Comparison of ENCODE assay signal across 15 mouse cellular contexts in genomic region chr5:9106806-9107205, GRCm38 (mm10). TPM values are rescaled to one million over a fixed set of nuclear protein-coding genes. Genes with fewer than 3 reads are reported as not detected.
DNase-seq lines count a peak whose midpoint lies in the region; ATAC-seq and TF ChIP-seq lines count a peak whose summit lies in the region.
"Had no signal": no experiment of that assay in that cellular context is flagged by ENCODE, and none has a peak within 500 bp of the region (broad histone marks: within the 10 kb centered on the region; RNA-seq: fewer than 3 reads in every experiment).

No protein-coding gene starts in this region.

- H3K9ac ChIP-seq in heart, postnatal 0 days (replicated peaks; ENCODE audit: low read depth, low read length): no peak overlapping the region
- H3K9ac ChIP-seq in lung, embryonic 15.5 days: no peak overlapping the region
- H3K9ac ChIP-seq: forebrain, postnatal 0 days; hindbrain, embryonic 13.5 days; neural tube, embryonic 13.5 days had no signal

- H3K27me3 ChIP-seq in heart, postnatal 0 days (ENCODE audit: control insufficient read depth, insufficient read depth, low read length): peaks cover 9% of the 10 kb centered on the region; the same call in 1 of the 2 replicates
- H3K27me3 ChIP-seq in lung, embryonic 15.5 days: no peaks in the 10 kb centered on the region

- WGBS in heart, postnatal 0 days: 76% methylated on average over 6 of the region's 6 CpGs
- WGBS in lung, embryonic 15.5 days: 66% methylated on average over 6 of the region's 6 CpGs
- WGBS in bone marrow, adult 2 months: 41% methylated on average over 6 of the region's 6 CpGs

- TF ChIP-seq CTCF in heart, postnatal 0 days (IDR thresholded peaks at IDR 0.05; ENCODE audit: low read depth): no peak
- no peak for TF ChIP-seq CTCF in bone marrow, adult 2 months (IDR thresholded peaks at IDR 0.05; ENCODE audit: control insufficient read depth, insufficient read depth, low read length)

- no peak for TF ChIP-seq EP300 in heart, postnatal 0 days (IDR thresholded peaks at IDR 0.05; ENCODE audit: low read depth)

- H3K27ac ChIP-seq in heart, postnatal 0 days (ENCODE audit: low read depth): no peak overlapping the region
- H3K27ac ChIP-seq in lung, embryonic 15.5 days: 0 out of 2 replicates have a peak overlapping the region, but pooled peaks have one; percentile 15
- peak overlapping the region; percentile 68 for H3K27ac ChIP-seq in bone marrow, adult 2 months (ENCODE audit: control insufficient read depth, insufficient read depth, low read depth, low read length, poor library complexity)
- H3K27ac ChIP-seq: hindbrain, embryonic 13.5 days; left cerebral cortex, adult 2 months; neural tube, embryonic 13.5 days had no signal

- H3K4me3 ChIP-seq in heart, postnatal 0 days (ENCODE audit: low read depth, low read length): no peak overlapping the region
- no peak overlapping the region for H3K4me3 ChIP-seq in lung, embryonic 15.5 days
- no peak overlapping the region for H3K4me3 ChIP-seq in bone marrow, adult 2 months (replicated peaks; ENCODE audit: control insufficient read depth, low read depth, low read length)
- H3K4me3 ChIP-seq: hindbrain, embryonic 13.5 days; left cerebral cortex, adult 2 months; neural tube, embryonic 13.5 days had no signal

- no peak overlapping the region for H3K4me2 ChIP-seq in heart, postnatal 0 days (ENCODE audit: low read depth, low read length)
- H3K4me2 ChIP-seq in lung, embryonic 15.5 days: no peak overlapping the region
- H3K4me2 ChIP-seq: hindbrain, embryonic 13.5 days; neural tube, embryonic 13.5 days had no signal

- no peaks in the 10 kb centered on the region for H3K9me3 ChIP-seq in heart, postnatal 0 days (replicated peaks; ENCODE audit: control insufficient read depth, low read length)
- H3K9me3 ChIP-seq in lung, embryonic 15.5 days: no peaks in the 10 kb centered on the region
- H3K9me3 ChIP-seq: hindbrain, embryonic 13.5 days; neural tube, embryonic 13.5 days had no signal

- peak; percentile 1 for DNase-seq in heart, postnatal 0 days (ENCODE audit: low spot score)
- DNase-seq in heart, adult 8-10 months (ENCODE audit: low spot score): no peak
- DNase-seq in lung, postnatal 14 days: no peak
- DNase-seq in yolk sac, embryonic 10.5 days (ENCODE audit: low spot score): no peak
- DNase-seq: cerebellum, adult 9-11 months; forebrain, postnatal 0 days; gastrocnemius, postnatal 25 days; thymus, postnatal 36 days had no signal

- H3K4me1 ChIP-seq in heart, postnatal 0 days (ENCODE audit: control insufficient read depth, insufficient read depth): no peaks in the 10 kb centered on the region
- peaks cover 20% of the 10 kb centered on the region for H3K4me1 ChIP-seq in lung, embryonic 15.5 days
- H3K4me1 ChIP-seq in bone marrow, adult 2 months (ENCODE audit: control insufficient read depth, insufficient read depth, low read length): peaks cover 7% of the 10 kb centered on the region
- H3K4me1 ChIP-seq: hindbrain, embryonic 13.5 days had no signal

- no peak for TF ChIP-seq POLR2A in bone marrow, adult 2 months (IDR thresholded peaks at IDR 0.05; ENCODE audit: borderline replicate concordance, control insufficient read depth, low read depth, low read length)

- no peaks in the 10 kb centered on the region for H3K36me3 ChIP-seq in heart, postnatal 0 days (replicated peaks; ENCODE audit: control insufficient read depth, insufficient read depth, low read length)
- H3K36me3 ChIP-seq in lung, embryonic 15.5 days: no peaks in the 10 kb centered on the region
- H3K36me3 ChIP-seq: hindbrain, embryonic 13.5 days; neural tube, embryonic 13.5 days had no signal

- no peak for ATAC-seq in heart, postnatal 0 days (ENCODE audit: insufficient read depth, low read depth)
- ATAC-seq in lung, embryonic 15.5 days (ENCODE audit: borderline replicate concordance, extremely low read depth, low FRiP score, low TSS enrichment): no peak
- peak; percentile 0; the same call in 1 of the 2 replicates for ATAC-seq in megakaryocyte progenitor cell, adult 5-6 weeks (replicated peaks; ENCODE audit: poor library complexity)
- no peak for ATAC-seq in megakaryocyte-erythroid progenitor cell, adult 5-6 weeks (replicated peaks; ENCODE audit: low FRiP score, low TSS enrichment, poor library complexity, severe bottlenecking)
- ATAC-seq: forebrain, postnatal 0 days had no signal

RNA-seq across cellular contexts. Expression of gene Tmem243, which starts 6.3 kb away (rescaled TPM):
- 8.4 and 21.8 TPM in 2 replicates for total RNA-seq in heart, postnatal 0 days (2014; rRNA removed; ENCODE audit: low replicate concordance)
- polyA plus RNA-seq in heart, postnatal 0 days (2015; fragmentation: Nextera tagmentation; extraction: Ambion mirVana): 12.8 and 13.0 TPM in 2 replicates
- total RNA-seq in heart, adult 8-10 months (2022): 10 to 100 TPM in 2 of 4 experiments, 1 to 10 TPM in 2; 9.6 to 12.6 (median 10.1) TPM
- polyA plus RNA-seq in lung, embryonic 15.5 days (2015; fragmentation: Nextera tagmentation; extraction: Ambion mirVana): 42.4 and 49.9 TPM in 2 replicates
- polyA plus RNA-seq in bone marrow, adult 2 months (2011; ENCODE audit: insufficient read depth, insufficient read length, low replicate concordance, missing spikeins): 11.3 and 12.9 TPM in 2 replicates
- 30.1 and 30.4 TPM in 2 replicates for total RNA-seq in megakaryocyte progenitor cell, adult 5-6 weeks (2015)
- 18.3 and 19.9 TPM in 2 replicates for total RNA-seq in megakaryocyte progenitor cell, adult 5-6 weeks (2017)
- total RNA-seq in megakaryocyte-erythroid progenitor cell, adult 5-6 weeks (2014; fragmentation: Nextera tagmentation): 4.3 and 6.9 TPM in 2 replicates
- total RNA-seq in megakaryocyte-erythroid progenitor cell, adult 5-6 weeks (2017): 2.2 and 11.5 TPM in 2 replicates

RNA-seq across cellular contexts. Expression of gene Dmtf1, which starts 54.8 kb away (rescaled TPM):
- total RNA-seq in heart, postnatal 0 days (2014; rRNA removed; ENCODE audit: low replicate concordance): 17.0 and 22.2 TPM in 2 replicates
- polyA plus RNA-seq in heart, postnatal 0 days (2015; fragmentation: Nextera tagmentation; extraction: Ambion mirVana): 12.5 and 13.7 TPM in 2 replicates
- total RNA-seq in heart, adult 8-10 months (2022): 10 to 100 TPM; 10.7 to 13.0 (median 11.3) TPM
- polyA plus RNA-seq in lung, embryonic 15.5 days (2015; fragmentation: Nextera tagmentation; extraction: Ambion mirVana): 39.5 and 42.9 TPM in 2 replicates
- polyA plus RNA-seq in bone marrow, adult 2 months (2011; ENCODE audit: insufficient read depth, insufficient read length, low replicate concordance, missing spikeins): 9.7 and 11.9 TPM in 2 replicates
- 32.9 and 36.9 TPM in 2 replicates for total RNA-seq in megakaryocyte progenitor cell, adult 5-6 weeks (2015)
- total RNA-seq in megakaryocyte progenitor cell, adult 5-6 weeks (2017): 32.8 and 41.9 TPM in 2 replicates
- 31.1 and 34.8 TPM in 2 replicates for total RNA-seq in megakaryocyte-erythroid progenitor cell, adult 5-6 weeks (2014; fragmentation: Nextera tagmentation)
- 32.1 and 50.1 TPM in 2 replicates for total RNA-seq in megakaryocyte-erythroid progenitor cell, adult 5-6 weeks (2017)
